Comparison of ENCODE assay signal across 9 mouse cellular contexts in the genomic region with DNA sequence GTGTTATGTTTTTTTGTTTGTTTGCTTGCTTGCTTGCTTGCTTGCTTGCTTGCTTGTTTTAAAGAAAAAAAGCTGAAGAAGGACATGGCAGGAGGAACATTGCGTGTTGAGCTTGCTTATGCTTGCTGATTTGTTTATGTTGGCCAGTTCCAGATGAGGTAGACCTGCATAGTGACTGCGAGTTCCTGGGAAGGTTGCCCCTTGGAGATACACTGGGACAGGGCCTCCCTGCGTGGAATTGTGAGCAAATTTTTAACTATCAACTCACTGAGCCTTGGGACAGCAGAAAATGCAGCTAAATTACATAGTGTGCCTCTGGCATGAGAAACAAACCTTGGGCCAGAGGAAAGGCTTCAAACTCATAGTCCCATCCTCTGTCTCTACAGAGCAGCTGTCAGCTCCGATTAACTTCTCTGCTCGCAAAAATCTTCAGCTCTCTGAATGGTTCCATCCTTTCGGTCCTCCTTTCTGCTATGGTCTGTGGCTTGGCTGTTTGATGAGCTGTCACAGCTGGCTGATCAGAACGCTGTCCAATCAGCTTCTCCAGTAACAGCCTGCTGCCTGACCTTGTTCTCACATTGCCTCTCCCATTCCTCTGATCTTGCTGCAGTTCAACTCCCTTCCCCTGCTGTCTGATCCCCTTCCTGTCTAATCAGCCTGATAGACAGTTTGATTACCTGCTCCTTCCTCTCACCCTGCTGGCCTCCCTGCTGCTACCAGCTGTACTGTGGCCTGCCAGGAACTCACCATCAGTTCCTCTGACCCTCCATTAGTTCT.
A peak's percentile ranks its signal among the peaks of the same experiment; 100 is the strongest.
DNase-seq lines count a peak whose midpoint lies in the region; ATAC-seq and TF ChIP-seq lines count a peak whose summit lies in the region.
"Had no signal": no experiment of that assay in that cellular context is flagged by ENCODE, and none has a peak within 500 bp of the region (broad histone marks: within the 10 kb centered on the region; RNA-seq: fewer than 3 reads in every experiment).

No protein-coding gene starts in this region.

- H3K27ac ChIP-seq in liver, postnatal 0 days (ENCODE audit: low read depth): no peak overlapping the region
- H3K27ac ChIP-seq in forebrain, embryonic 13.5 days: peak overlapping the region; percentile 10; the same call in 1 of the 2 replicates
- no peak overlapping the region for H3K27ac ChIP-seq in limb, embryonic 15.5 days

- no peaks in the 10 kb centered on the region for H3K27me3 ChIP-seq in liver, postnatal 0 days (ENCODE audit: insufficient read depth, low read length)
- no peaks in the 10 kb centered on the region for H3K27me3 ChIP-seq in forebrain, embryonic 13.5 days
- H3K27me3 ChIP-seq in limb, embryonic 15.5 days: no peaks in the 10 kb centered on the region

- H3K4me3 ChIP-seq in liver, postnatal 0 days (ENCODE audit: low read depth, low read length): no peak overlapping the region
- no peak overlapping the region for H3K4me3 ChIP-seq in forebrain, embryonic 13.5 days
- H3K4me3 ChIP-seq in limb, embryonic 15.5 days: no peak overlapping the region
- H3K4me3 ChIP-seq: erythroblast, embryonic 14.5 days had no signal

- H3K9ac ChIP-seq in liver, postnatal 0 days (replicated peaks): no peak overlapping the region
- no peak overlapping the region for H3K9ac ChIP-seq in forebrain, embryonic 13.5 days
- H3K9ac ChIP-seq in limb, embryonic 15.5 days: no peak overlapping the region

- DNase-seq in liver: peak; percentile 3
- no peak for DNase-seq in liver, postnatal 0 days
- peak; percentile 74 for DNase-seq in retina, embryonic 14.5 days (ENCODE audit: low spot score)
- no peak for DNase-seq in right cerebral cortex, postnatal 36 days (ENCODE audit: low spot score in 2 of 2)
- DNase-seq in c-Kit-positive CD71-positive TER-119-positive erythroid progenitor cells, embryonic 14.5 days (ENCODE audit: low spot score): no peak

- ATAC-seq in liver, postnatal 0 days: no peak
- peak; percentile 89; the same call in 1 of the 2 replicates for ATAC-seq in forebrain, embryonic 13.5 days
- peak; percentile 61; the same call in 1 of the 2 replicates for ATAC-seq in limb, embryonic 15.5 days (ENCODE audit: insufficient number of reproducible peaks, low FRiP score, low TSS enrichment, low read depth)
- ATAC-seq in megakaryocyte progenitor cell, adult 5-6 weeks (replicated peaks; ENCODE audit: poor library complexity): no peak

- TF ChIP-seq CTCF in liver, postnatal 0 days (IDR thresholded peaks at IDR 0.05; ENCODE audit: low read depth): no peak

- 44% methylated on average over 7 of the region's 7 CpGs for WGBS in liver, postnatal 0 days (ENCODE audit: insufficient replicate concordance)
- 37% methylated on average over 7 of the region's 7 CpGs for WGBS in forebrain, embryonic 13.5 days
- 19% methylated on average over 7 of the region's 7 CpGs for WGBS in limb, embryonic 15.5 days

- H3K36me3 ChIP-seq in liver, postnatal 0 days (replicated peaks; ENCODE audit: insufficient read depth, low read length): no peaks in the 10 kb centered on the region
- no peaks in the 10 kb centered on the region for H3K36me3 ChIP-seq in forebrain, embryonic 13.5 days (ENCODE audit: poor library complexity, severe bottlenecking)
- H3K36me3 ChIP-seq in limb, embryonic 15.5 days: no peaks in the 10 kb centered on the region

- no peak overlapping the region for H3K4me2 ChIP-seq in liver, postnatal 0 days (ENCODE audit: low read depth, low read length)
- no peak overlapping the region for H3K4me2 ChIP-seq in forebrain, embryonic 13.5 days
- H3K4me2 ChIP-seq in limb, embryonic 15.5 days: no peak overlapping the region

- no peaks in the 10 kb centered on the region for H3K9me3 ChIP-seq in liver, postnatal 0 days (ENCODE audit: low read length)
- H3K9me3 ChIP-seq in forebrain, embryonic 13.5 days (replicated peaks): no peaks in the 10 kb centered on the region
- H3K9me3 ChIP-seq in limb, embryonic 15.5 days: no peaks in the 10 kb centered on the region

- no peaks in the 10 kb centered on the region for H3K4me1 ChIP-seq in liver, postnatal 0 days (ENCODE audit: insufficient read depth)
- H3K4me1 ChIP-seq in forebrain, embryonic 13.5 days: no peaks in the 10 kb centered on the region
- H3K4me1 ChIP-seq in limb, embryonic 15.5 days: no peaks in the 10 kb centered on the region

- no peak for TF ChIP-seq EP300 in liver, postnatal 0 days (IDR thresholded peaks at IDR 0.05; ENCODE audit: low read depth)

Comparison
In these comparisons a context has a peak if more than half of its experiments do, and no peak if none do; other contexts are left out.
1. DNase-seq: peak in liver (single experiment) and retina, embryonic 14.5 days (single experiment); none in liver, postnatal 0 days (single experiment), right cerebral cortex, postnatal 36 days (0 of 2) and c-Kit-positive CD71-positive TER-119-positive erythroid progenitor cells, embryonic 14.5 days (single experiment).
2. ATAC-seq: peak in forebrain, embryonic 13.5 days (single experiment) and limb, embryonic 15.5 days (single experiment); none in liver, postnatal 0 days (single experiment) and megakaryocyte progenitor cell, adult 5-6 weeks (single experiment).